Mouse (Mus musculus): ENCODE data around the gene Ssxb6. TPM values are rescaled to one million over a fixed set of nuclear protein-coding genes. Genes with fewer than 3 reads are reported as not detected.
"Not testable (repeated sequence)": the region's sequence is repeated elsewhere in the genome, so short reads cannot be mapped to it uniquely, and the experiment has no call there.

Gene Ssxb6
- not detected in 2 replicates for polyA plus RNA-seq (2015; fragmentation: Nextera tagmentation; extraction: Ambion mirVana)

DNA sequence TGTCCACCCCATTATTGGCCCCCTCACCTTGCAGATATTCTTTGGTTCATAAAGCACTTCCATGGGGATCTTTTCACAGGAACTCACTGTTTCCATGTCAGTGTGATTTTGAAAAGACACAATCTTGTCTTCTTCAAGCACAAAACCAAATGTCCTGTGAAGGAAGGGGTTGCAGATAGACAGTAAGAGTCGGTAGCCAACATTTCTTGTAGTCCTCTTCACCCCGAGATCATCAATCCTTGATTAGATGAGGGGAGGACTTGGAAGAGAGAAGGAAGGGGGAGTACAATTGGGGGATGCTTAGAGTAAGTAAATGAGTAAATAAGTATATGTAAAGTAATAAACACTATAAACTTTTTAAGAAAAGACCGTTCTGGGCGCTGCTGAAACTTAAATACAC lies at the start of gene Ssxb6:
Ssxb6 (minus strand) TSS at position 101 of the 400 bp plus-strand sequence.
- 67% methylated on average over 4 of the region's 4 CpGs for WGBS

DNA sequence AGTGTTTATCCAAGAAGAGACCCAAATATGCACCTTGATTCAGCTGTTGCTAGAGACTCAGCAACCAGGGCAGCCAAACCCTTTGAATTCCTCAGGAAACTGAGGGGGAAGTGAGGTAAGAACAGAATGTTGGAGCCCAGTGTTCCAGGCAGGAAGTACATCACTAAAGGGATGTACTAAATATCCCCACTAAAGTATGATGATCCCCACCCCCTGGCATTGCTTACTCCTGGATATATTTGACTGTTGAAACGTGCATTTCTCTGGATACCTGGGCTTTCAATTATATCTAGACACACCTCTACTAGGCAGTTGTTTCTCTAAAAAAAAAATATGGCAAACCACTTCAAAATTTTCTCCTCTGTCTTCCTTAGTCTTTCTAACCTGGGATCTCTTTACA lies 43.7 kb upstream of the Ssxb6 start, which contains the start of gene Ssxb3:
Ssxb3 (minus strand) TSS at position 101 of the 400 bp plus-strand sequence.
- ATAC-seq; H3K36me3 ChIP-seq; H3K4me1 ChIP-seq (replicated peaks); H3K27ac ChIP-seq; H3K4me2 ChIP-seq (replicated peaks); H3K4me3 ChIP-seq (replicated peaks); H3K9ac ChIP-seq (replicated peaks); H3K27me3 ChIP-seq; H3K9me3 ChIP-seq: not testable (repeated sequence)
- WGBS: 31% methylated on average over 1 of the region's 1 CpGs

More for the DNA sequence above, at the start of gene Ssxb6:
- not testable (repeated sequence) for H3K27me3 ChIP-seq; H3K4me2 ChIP-seq (replicated peaks); H3K4me1 ChIP-seq (replicated peaks); H3K9ac ChIP-seq (replicated peaks); H3K9me3 ChIP-seq; H3K27ac ChIP-seq; ATAC-seq; H3K36me3 ChIP-seq; H3K4me3 ChIP-seq (replicated peaks)

DNA sequence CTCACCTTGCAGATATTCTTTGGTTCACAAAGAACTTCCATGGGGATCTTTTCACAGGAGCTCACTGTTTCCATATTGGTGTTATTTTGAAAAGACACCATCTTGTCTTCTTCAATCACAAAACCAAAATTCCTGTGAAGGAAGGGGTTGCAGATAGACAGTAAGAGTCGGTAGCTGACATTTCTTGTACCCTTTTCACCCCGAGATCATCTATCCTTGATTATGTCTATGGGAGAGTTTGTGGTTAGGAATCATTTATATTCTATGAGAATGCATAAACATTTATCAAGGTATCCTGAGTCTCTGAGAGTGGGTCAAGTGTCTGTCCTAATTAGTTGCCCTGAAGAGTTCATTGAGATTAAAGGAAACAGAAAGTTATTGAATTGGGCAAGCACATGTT lies 23.2 kb downstream of the Ssxb6 start, which contains the start of gene Gm14459:
Gm14459 (minus strand) TSS at position 101 of the 400 bp plus-strand sequence.
- H3K27ac ChIP-seq: no peak within 1 kb of the TSS
- 85% methylated on average over 2 of the region's 2 CpGs for WGBS
- H3K27me3 ChIP-seq: no peaks in the 10 kb centered on the region

More for the DNA sequence above, 23.2 kb downstream of the Ssxb6 start, which contains the start of gene Gm14459:
- 0 out of 2 replicates have a peak, but pooled peaks cover 6% of the 10 kb centered on the region for H3K9me3 ChIP-seq
- H3K4me3 ChIP-seq (replicated peaks): no peak within 1 kb of the TSS
- H3K36me3 ChIP-seq: no peaks in the 10 kb centered on the region
- no peak within 1 kb of the TSS for H3K4me2 ChIP-seq (replicated peaks)
- no peak for ATAC-seq
- H3K4me1 ChIP-seq (replicated peaks): no peaks in the 10 kb centered on the region
- no peak within 1 kb of the TSS for H3K9ac ChIP-seq (replicated peaks)

Other genes starting within 250 kb of the Ssxb6 start
- not detected in 2 replicates for gene Ssxb10, start 220.8 kb downstream of the Ssxb6 start, polyA plus RNA-seq (2015; fragmentation: Nextera tagmentation; extraction: Ambion mirVana)
- gene Ssxb9, start 181.3 kb downstream of the Ssxb6 start, polyA plus RNA-seq (2015; fragmentation: Nextera tagmentation; extraction: Ambion mirVana): not detected in 2 replicates
- not detected in 2 replicates for gene Ssxb1, start 134.9 kb downstream of the Ssxb6 start, polyA plus RNA-seq (2015; fragmentation: Nextera tagmentation; extraction: Ambion mirVana)
- not detected in 2 replicates for gene Ssxb2, start 86.5 kb downstream of the Ssxb6 start, polyA plus RNA-seq (2015; fragmentation: Nextera tagmentation; extraction: Ambion mirVana)
- not detected in 2 replicates for gene Gm14459, start 23.3 kb downstream of the Ssxb6 start, polyA plus RNA-seq (2015; fragmentation: Nextera tagmentation; extraction: Ambion mirVana)
- not detected in 2 replicates for gene Ssxb3, start 43.6 kb upstream of the Ssxb6 start, polyA plus RNA-seq (2015; fragmentation: Nextera tagmentation; extraction: Ambion mirVana)
- gene Ssxb8, start 142.6 kb upstream of the Ssxb6 start, polyA plus RNA-seq (2015; fragmentation: Nextera tagmentation; extraction: Ambion mirVana): not detected in 2 replicates
- not detected in 2 replicates for gene Ssx9, start 200.2 kb upstream of the Ssxb6 start, polyA plus RNA-seq (2015; fragmentation: Nextera tagmentation; extraction: Ambion mirVana)

Data from midbrain, embryonic 13.5 days (tissue).